Mouse (Mus musculus) heart, embryonic 11.5 days (tissue): ENCODE measurements around the gene D330045A20Rik. TPM values are rescaled to one million over a fixed set of nuclear protein-coding genes. Genes with fewer than 3 reads are reported as not detected.

ENCODE experiments used
- ATAC-seq: fragments of 200-750 bp; cut with Nextera tagmentation; replicated peaks from 2 replicates; pipeline ENCODE4 v1.8.0; 2017; ENCODE audit warnings: moderate library complexity; ENCODE audit not compliant: insufficient number of reproducible peaks, low FRiP score, low TSS enrichment
- H3K27ac ChIP-seq: fragments of 300-500 bp; sonication (generic); 2 replicates; pipeline ENCODE4 v1.5.1; 2014; ENCODE audit warnings: mild to moderate bottlenecking, low read depth, low read length
- H3K27me3 ChIP-seq: fragments of 300-500 bp; sonication (generic); 2 replicates; pipeline ENCODE4 v1.6.1; 2014; ENCODE audit warnings: mild to moderate bottlenecking, low read length, mixed read lengths; ENCODE audit not compliant: control insufficient read depth, insufficient read depth
- H3K36me3 ChIP-seq: fragments of 300-500 bp; sonication (generic); 2 replicates; pipeline ENCODE4 v1.6.1; 2014; ENCODE audit warnings: mild to moderate bottlenecking, low read length, moderate library complexity, mixed read lengths; ENCODE audit not compliant: control insufficient read depth, insufficient read depth
- H3K4me1 ChIP-seq: fragments of 300-500 bp; sonication (generic); 2 replicates; pipeline ENCODE4 v1.6.1; 2014; ENCODE audit warnings: low read length; ENCODE audit not compliant: control insufficient read depth, insufficient read depth
- H3K4me2 ChIP-seq: fragments of 300-500 bp; sonication (generic); 2 replicates; pipeline ENCODE4 v1.6.1; 2014; ENCODE audit warnings: mild to moderate bottlenecking, moderate library complexity
- H3K4me3 ChIP-seq: fragments of 300-500 bp; sonication (generic); 2 replicates; pipeline ENCODE4 v1.5.1; 2014; ENCODE audit warnings: low read depth, low read length
- H3K9ac ChIP-seq: fragments of 300-500 bp; sonication (generic); 2 replicates; pipeline ENCODE4 v1.6.1; 2014; ENCODE audit warnings: mild to moderate bottlenecking, low read depth, low read length, moderate library complexity
- H3K9me3 ChIP-seq: fragments of 300-500 bp; sonication (generic); replicated peaks from 2 replicates; pipeline ENCODE4 v1.6.1; 2016; ENCODE audit warnings: low read length; ENCODE audit not compliant: control insufficient read depth
- WGBS: fragments of 180-500 bp; shearing (Covaris S2); extraction: QIAGEN DNeasy Blood & Tissue Kit; methylation state at CpG from one replicate; pipeline ENCODE4 v1.1.7; 2014; ENCODE audit not compliant: insufficient replicate concordance; 5-methylcytosine and 5-hydroxymethylcytosine counted together
- polyA plus RNA-seq: library from polyadenylated mRNA; unstranded; fragments of >200 nt; fragmentation: Nextera tagmentation; extraction: Ambion mirVana; gene quantifications from 2 replicates; pipeline ENCODE4 v1.2.1, GENCODE M21; 2014

Gene D330045A20Rik
- polyA plus RNA-seq, 1 experiment from 2014 or later = 1.5 TPM

- H3K36me3 ChIP-seq = no peaks in the 10 kb centered on the region
- no peaks in the 10 kb centered on the region for H3K4me1 ChIP-seq
- WGBS = 58% methylated on average over 5 of the region's 5 CpGs
- no peak overlapping the region for H3K9ac ChIP-seq
- H3K27me3 ChIP-seq = no peaks in the 10 kb centered on the region
- no peak overlapping the region for H3K4me3 ChIP-seq
- H3K9me3 ChIP-seq = no peaks in the 10 kb centered on the region
- no peak overlapping the region for H3K27ac ChIP-seq
- H3K4me2 ChIP-seq = no peak overlapping the region
- ATAC-seq = no peak
Observed at GRCm38 (mm10) chrX:139524303-139525091, 44.3 kb downstream of the D330045A20Rik start.

GRCm38 (mm10) chrX:139525724-139526123, 45.6 kb downstream of the D330045A20Rik start:
- no peak for ATAC-seq
- WGBS = 73% methylated on average over 2 of the region's 2 CpGs
- H3K36me3 ChIP-seq = no peaks in the 10 kb centered on the region
- H3K4me1 ChIP-seq = no peaks in the 10 kb centered on the region
- no peaks in the 10 kb centered on the region for H3K27me3 ChIP-seq
- H3K9me3 ChIP-seq = no peaks in the 10 kb centered on the region
- H3K4me2 ChIP-seq = no peak overlapping the region
- H3K4me3 ChIP-seq = no peak overlapping the region
- H3K9ac ChIP-seq = no peak overlapping the region
- no peak overlapping the region for H3K27ac ChIP-seq

- H3K9me3 ChIP-seq = no peaks in the 10 kb centered on the region
- H3K4me1 ChIP-seq = no peaks in the 10 kb centered on the region
- no peak overlapping the region for H3K9ac ChIP-seq
- H3K36me3 ChIP-seq = no peaks in the 10 kb centered on the region
- no peak overlapping the region for H3K4me2 ChIP-seq
- 59% methylated on average over 4 of the region's 4 CpGs for WGBS
- ATAC-seq = no peak
- no peak overlapping the region for H3K27ac ChIP-seq
- no peaks in the 10 kb centered on the region for H3K27me3 ChIP-seq
- H3K4me3 ChIP-seq = no peak overlapping the region
Observed at GRCm38 (mm10) chrX:139526984-139527383, 46.8 kb downstream of the D330045A20Rik start.

GRCm38 (mm10) chrX:139529678-139530077, 49.5 kb downstream of the D330045A20Rik start:
- no peak for ATAC-seq
- Histone ChIP-seq H3K4me1 (no peaks in the 10 kb centered on the region), H3K36me3 (no peaks in the 10 kb centered on the region), H3K27ac (no peak overlapping the region), H3K9ac (no peak overlapping the region), H3K4me3 (no peak overlapping the region), H3K9me3 (no peaks in the 10 kb centered on the region), H3K27me3 (no peaks in the 10 kb centered on the region), H3K4me2 (no peak overlapping the region)

- Histone ChIP-seq H3K27me3 (no peaks in the 10 kb centered on the region), H3K9me3 (no peaks in the 10 kb centered on the region), H3K27ac (no peak overlapping the region), H3K4me3 (no peak overlapping the region), H3K4me1 (no peaks in the 10 kb centered on the region), H3K36me3 (no peaks in the 10 kb centered on the region), H3K9ac (no peak overlapping the region), H3K4me2 (no peak overlapping the region)
- no peak for ATAC-seq
- 74% methylated on average over 4 of the region's 4 CpGs for WGBS
Observed at GRCm38 (mm10) chrX:139532293-139532692, 52.1 kb downstream of the D330045A20Rik start.

- no peaks in the 10 kb centered on the region for H3K9me3 ChIP-seq
- WGBS = 71% methylated on average over 5 of the region's 5 CpGs
- no peak overlapping the region for H3K27ac ChIP-seq
- H3K9ac ChIP-seq = no peak overlapping the region
- no peak overlapping the region for H3K4me3 ChIP-seq
- H3K27me3 ChIP-seq = no peaks in the 10 kb centered on the region
- no peaks in the 10 kb centered on the region for H3K4me1 ChIP-seq
- no peaks in the 10 kb centered on the region for H3K36me3 ChIP-seq
- H3K4me2 ChIP-seq = no peak overlapping the region
- no peak for ATAC-seq
Observed at GRCm38 (mm10) chrX:139537641-139538397, 57.7 kb downstream of the D330045A20Rik start.

GRCm38 (mm10) chrX:139543726-139544125, 63.6 kb downstream of the D330045A20Rik start:
- Histone ChIP-seq H3K36me3 (no peaks in the 10 kb centered on the region), H3K9ac (no peak overlapping the region), H3K4me1 (no peaks in the 10 kb centered on the region), H3K27me3 (no peaks in the 10 kb centered on the region), H3K4me2 (no peak overlapping the region), H3K9me3 (no peaks in the 10 kb centered on the region), H3K27ac (no peak overlapping the region), H3K4me3 (no peak overlapping the region)
- WGBS = 73% methylated on average over 7 of the region's 7 CpGs
- ATAC-seq = no peak

GRCm38 (mm10) chrX:139550456-139550855, 70.3 kb downstream of the D330045A20Rik start:
- ATAC-seq = no peak
- WGBS = 79% methylated on average over 5 of the region's 5 CpGs
- no peak overlapping the region for H3K4me2 ChIP-seq

More at GRCm38 (mm10) chrX:139550456-139550855, 70.3 kb downstream of the D330045A20Rik start:
- Histone ChIP-seq H3K27me3 (no peaks in the 10 kb centered on the region), H3K36me3 (no peaks in the 10 kb centered on the region), H3K4me3 (no peak overlapping the region), H3K27ac (no peak overlapping the region), H3K9me3 (no peaks in the 10 kb centered on the region), H3K9ac (no peak overlapping the region), H3K4me1 (no peaks in the 10 kb centered on the region)
